Mouse (Mus musculus) forebrain, embryonic 14.5 days (tissue): Measurements from ENCODE around the gene Rora. TPM values are rescaled to one million over a fixed set of nuclear protein-coding genes. Genes with fewer than 3 reads are reported as not detected.

Source experiments
- ATAC-seq: fragments of 200-750 bp; cut with Nextera tagmentation; 2 replicates; pipeline ENCODE4 v1.8.0; 2017; ENCODE audit warnings: mild to moderate bottlenecking, moderate library complexity
- DNase-seq: peaks from one replicate; pipeline ENCODE4 v3.0.0-alpha.2; 2015; ENCODE audit warnings: low spot score
- H3K27ac ChIP-seq: fragments of 300-500 bp; sonication (generic); 2 replicates; pipeline ENCODE4 v1.5.1; 2014; ENCODE audit warnings: low read depth, mild to moderate bottlenecking, control low read depth, low read length, moderate library complexity
- H3K27me3 ChIP-seq: fragments of 300-500 bp; sonication (generic); replicated peaks from 2 replicates; pipeline ENCODE4 v1.6.1; 2014; ENCODE audit warnings: low read length, control low read depth, mixed read lengths; ENCODE audit not compliant: control insufficient read depth, insufficient read depth
- H3K36me3 ChIP-seq: fragments of 300-500 bp; sonication (generic); 2 replicates; pipeline ENCODE4 v1.6.1; 2014; ENCODE audit warnings: low read length, control low read depth; ENCODE audit not compliant: control insufficient read depth, insufficient read depth
- H3K4me1 ChIP-seq: fragments of 300-500 bp; sonication (generic); 2 replicates; pipeline ENCODE4 v1.6.1; 2014; ENCODE audit warnings: antibody characterized with exemption, low read length, control low read depth; ENCODE audit not compliant: control insufficient read depth, insufficient read depth
- H3K4me2 ChIP-seq: fragments of 300-500 bp; sonication (generic); 2 replicates; pipeline ENCODE4 v1.6.1; 2014; ENCODE audit warnings: mild to moderate bottlenecking, control low read depth, low read length
- H3K4me3 ChIP-seq: fragments of 300-500 bp; sonication (generic); 2 replicates; pipeline ENCODE4 v1.5.1; 2014; ENCODE audit warnings: low read depth, low read length, control low read depth
- H3K9ac ChIP-seq: fragments of 300-500 bp; sonication (generic); 2 replicates; pipeline ENCODE4 v1.6.1; 2014; ENCODE audit warnings: mild to moderate bottlenecking, low read length, control low read depth, moderate library complexity
- H3K9me3 ChIP-seq: fragments of 300-500 bp; sonication (generic); replicated peaks from 2 replicates; pipeline ENCODE4 v1.6.1; 2016; ENCODE audit warnings: low read length, control low read depth, mixed read lengths; ENCODE audit not compliant: control insufficient read depth
- WGBS: fragments of 180-500 bp; shearing (Covaris S2); extraction: QIAGEN DNeasy Blood & Tissue Kit; methylation state at CpG from one replicate; pipeline ENCODE4 v1.1.7; 2014; 5-methylcytosine and 5-hydroxymethylcytosine counted together
- polyA plus RNA-seq: library from polyadenylated mRNA; unstranded; fragments of >200 nt; fragmentation: Nextera tagmentation; extraction: Ambion mirVana; gene quantifications from 2 replicates; pipeline ENCODE4 v1.2.1, GENCODE M21; 2014

Rora gene
- polyA plus RNA-seq, 1 experiment from 2014 or later, result 15.2 TPM

GRCm38 (mm10) chr9:69303962-69304361 lies 650.4 kb downstream of the Rora start:
- Histone ChIP-seq H3K27me3 (0 out of 2 replicates have a peak, but pooled peaks cover 6% of the 10 kb centered on the region), H3K27ac (no peak overlapping the region), H3K9me3 (no peaks in the 10 kb centered on the region), H3K36me3 (no peaks in the 10 kb centered on the region), H3K9ac (no peak overlapping the region), H3K4me2 (no peak overlapping the region), H3K4me3 (no peak overlapping the region), H3K4me1 (peaks cover 14% of the 10 kb centered on the region)
- 83% methylated on average over 4 of the region's 4 CpGs for WGBS
- ATAC-seq (no peak), DNase-seq (no peak)

GRCm38 (mm10) chr9:69304492-69304891 lies 650.9 kb downstream of the Rora start:
- H3K4me2 ChIP-seq, result no peak overlapping the region
- no peaks in the 10 kb centered on the region for H3K9me3 ChIP-seq
- no peak overlapping the region for H3K4me3 ChIP-seq
- H3K9ac ChIP-seq, result no peak overlapping the region
- peaks cover 14% of the 10 kb centered on the region for H3K4me1 ChIP-seq
- 78% methylated on average over 10 of the region's 10 CpGs for WGBS
- DNase-seq (no peak), ATAC-seq (no peak)
- H3K27me3 ChIP-seq, result 0 out of 2 replicates have a peak, but pooled peaks cover 6% of the 10 kb centered on the region
- no peaks in the 10 kb centered on the region for H3K36me3 ChIP-seq
- H3K27ac ChIP-seq, result no peak overlapping the region

- H3K27ac ChIP-seq, result no peak overlapping the region
- no peaks in the 10 kb centered on the region for H3K36me3 ChIP-seq
- WGBS, result 73% methylated on average over 3 of the region's 3 CpGs
- DNase-seq, result no peak
- no peaks in the 10 kb centered on the region for H3K9me3 ChIP-seq
- H3K4me3 ChIP-seq, result no peak overlapping the region
- H3K27me3 ChIP-seq, result 0 out of 2 replicates have a peak, but pooled peaks cover 6% of the 10 kb centered on the region
- no peak overlapping the region for H3K4me2 ChIP-seq
- peaks cover 14% of the 10 kb centered on the region for H3K4me1 ChIP-seq
- ATAC-seq, result no peak
- H3K9ac ChIP-seq, result no peak overlapping the region
These were observed 651.4 kb downstream of the Rora start for GRCm38 (mm10) chr9:69304991-69305390.

- Histone ChIP-seq H3K4me2 (no peak overlapping the region), H3K36me3 (no peaks in the 10 kb centered on the region), H3K9ac (no peak overlapping the region), H3K27ac (no peak overlapping the region), H3K9me3 (no peaks in the 10 kb centered on the region), H3K27me3 (no peaks in the 10 kb centered on the region), H3K4me3 (no peak overlapping the region), H3K4me1 (peaks cover 9% of the 10 kb centered on the region)
- WGBS, result 73% methylated on average over 9 of the region's 9 CpGs
- ATAC-seq, result no peak
- no peak for DNase-seq
These were observed 653.3 kb downstream of the Rora start for GRCm38 (mm10) chr9:69306734-69307528.

GRCm38 (mm10) chr9:69307974-69308373 lies 654.4 kb downstream of the Rora start:
- H3K4me1 ChIP-seq, result peaks cover 5% of the 10 kb centered on the region
- WGBS, result 92% methylated on average over 11 of the region's 11 CpGs
- no peak overlapping the region for H3K4me2 ChIP-seq
- no peak overlapping the region for H3K9ac ChIP-seq
- no peak overlapping the region for H3K4me3 ChIP-seq
- DNase-seq (no peak), ATAC-seq (no peak)
- no peak overlapping the region for H3K27ac ChIP-seq
- no peaks in the 10 kb centered on the region for H3K27me3 ChIP-seq
- H3K9me3 ChIP-seq, result no peaks in the 10 kb centered on the region
- H3K36me3 ChIP-seq, result no peaks in the 10 kb centered on the region

DNA sequence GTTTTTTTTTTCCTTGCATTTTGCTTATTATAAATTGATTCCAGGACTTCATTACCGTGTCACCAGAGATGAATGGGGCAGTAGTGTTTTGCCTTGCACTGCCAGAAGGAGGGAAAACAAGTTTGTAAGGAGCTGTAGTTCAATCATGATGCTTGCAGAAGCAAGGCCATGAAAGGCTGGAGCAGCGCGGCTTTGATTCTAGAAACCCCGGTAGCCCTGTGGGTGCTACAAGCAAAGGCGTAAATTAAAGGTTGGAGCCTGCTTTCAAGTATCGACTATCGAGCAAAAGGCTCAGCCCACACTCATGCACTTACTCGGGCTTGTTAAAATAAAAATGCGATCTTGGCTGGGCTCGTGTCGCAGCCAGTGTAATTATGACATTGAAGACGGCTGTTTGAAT lies 656.9 kb downstream of the Rora start:
- peaks cover 2% of the 10 kb centered on the region; the same call in 1 of the 2 replicates for H3K4me1 ChIP-seq
- H3K9ac ChIP-seq, result no peak overlapping the region; the same call in 1 of the 2 replicates
- ATAC-seq, result no peak
- H3K27me3 ChIP-seq, result no peaks in the 10 kb centered on the region
- no peak overlapping the region for H3K27ac ChIP-seq
- DNase-seq, result no peak
- 56% methylated on average over 12 of the region's 12 CpGs for WGBS
- H3K4me3 ChIP-seq, result no peak overlapping the region
- no peak overlapping the region for H3K4me2 ChIP-seq
- no peaks in the 10 kb centered on the region for H3K9me3 ChIP-seq
- no peaks in the 10 kb centered on the region for H3K36me3 ChIP-seq

DNA sequence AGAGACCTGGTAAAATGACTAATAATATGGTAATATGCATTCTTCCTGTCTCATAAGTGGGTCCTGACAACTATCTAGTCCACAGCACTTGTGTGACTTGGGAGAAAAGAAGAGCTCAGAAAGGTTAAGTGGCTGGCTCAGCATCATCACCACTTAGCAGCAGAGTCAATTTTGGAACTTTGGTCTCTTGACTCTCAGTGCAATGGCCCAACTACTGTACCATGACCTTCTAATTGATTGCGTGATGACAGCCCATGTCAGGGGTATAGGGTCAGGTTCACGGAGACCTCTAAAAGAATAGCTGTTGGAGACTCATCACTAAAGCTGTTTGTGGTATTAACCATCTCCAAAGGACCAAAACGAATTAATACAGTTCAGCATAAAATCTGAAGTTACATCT lies 659.7 kb downstream of the Rora start:
- Histone ChIP-seq H3K9me3 (no peaks in the 10 kb centered on the region), H3K9ac (no peak overlapping the region), H3K4me2 (no peak overlapping the region), H3K36me3 (no peaks in the 10 kb centered on the region), H3K4me3 (no peak overlapping the region), H3K27ac (no peak overlapping the region), H3K4me1 (no peaks in the 10 kb centered on the region), H3K27me3 (no peaks in the 10 kb centered on the region)
- 88% methylated on average over 3 of the region's 3 CpGs for WGBS
- DNase-seq (no peak), ATAC-seq (no peak)

GRCm38 (mm10) chr9:69314451-69315210 lies 661.0 kb downstream of the Rora start:
- no peak overlapping the region for H3K9ac ChIP-seq
- no peaks in the 10 kb centered on the region for H3K27me3 ChIP-seq
- WGBS, result 90% methylated on average over 9 of the region's 9 CpGs
- no peak overlapping the region for H3K4me3 ChIP-seq
- no peak overlapping the region for H3K4me2 ChIP-seq
- no peaks in the 10 kb centered on the region for H3K4me1 ChIP-seq
- no peak overlapping the region for H3K27ac ChIP-seq
- ATAC-seq (no peak), DNase-seq (no peak)
- H3K36me3 ChIP-seq, result no peaks in the 10 kb centered on the region
- no peaks in the 10 kb centered on the region for H3K9me3 ChIP-seq
